Mouse (Mus musculus): ENCODE results near the gene Acp7.
"Not testable (repeated sequence)": the region's sequence is repeated elsewhere in the genome, so short reads cannot be mapped to it uniquely, and the experiment has no call there.

Gene Acp7

GRCm38 (mm10) chr7:28631073-28631472 is at the start of gene Acp7:
TSS of gene Acp7 (minus strand) at chr7:28631332.
- in situ Hi-C loops (cut with MboI, MseI) = no loop called here

GRCm38 (mm10) chr7:28677624-28678023 is 46.5 kb upstream of the Acp7 start:
- in situ Hi-C loops (cut with MboI, MseI) = no loop called here

GRCm38 (mm10) chr7:28676811-28677541 is 45.8 kb upstream of the Acp7 start:
- in situ Hi-C loops (cut with MboI, MseI) = no loop called here

GRCm38 (mm10) chr7:28675746-28676145 is 44.6 kb upstream of the Acp7 start:
- in situ Hi-C loops (cut with MboI, MseI) = no loop called here

GRCm38 (mm10) chr7:28674994-28675393 is 43.9 kb upstream of the Acp7 start:
- in situ Hi-C loops (cut with MboI, MseI) = no loop called here

- in situ Hi-C loops (cut with MboI, MseI) = not testable (repeated sequence)
These were observed 41.7 kb upstream of the Acp7 start for GRCm38 (mm10) chr7:28672786-28673185.

- in situ Hi-C loops (cut with MboI, MseI) = no loop called here
These were observed 41.1 kb upstream of the Acp7 start for GRCm38 (mm10) chr7:28672276-28672675.

- in situ Hi-C loops (cut with MboI, MseI) = no loop called here
These were observed 40.0 kb upstream of the Acp7 start for GRCm38 (mm10) chr7:28671172-28671571.

GRCm38 (mm10) chr7:28665620-28666579 is 34.8 kb upstream of the Acp7 start:
- in situ Hi-C loops (cut with MboI, MseI) = no loop called here

GRCm38 (mm10) chr7:28656430-28656829 is 25.3 kb upstream of the Acp7 start:
- in situ Hi-C loops (cut with MboI, MseI) = no loop called here

GRCm38 (mm10) chr7:28651157-28651556 is 20.0 kb upstream of the Acp7 start:
- in situ Hi-C loops (cut with MboI, MseI) = no loop called here

- in situ Hi-C loops (cut with MboI, MseI) = no loop called here
These were observed 15.9 kb upstream of the Acp7 start for GRCm38 (mm10) chr7:28647016-28647415.

- in situ Hi-C loops (cut with MboI, MseI) = no loop called here
These were observed 14.9 kb upstream of the Acp7 start for GRCm38 (mm10) chr7:28645947-28646475.

GRCm38 (mm10) chr7:28645366-28645765 is 14.2 kb upstream of the Acp7 start:
- in situ Hi-C loops (cut with MboI, MseI) = no loop called here

GRCm38 (mm10) chr7:28641546-28641945 is 10.4 kb upstream of the Acp7 start:
- in situ Hi-C loops (cut with MboI, MseI) = no loop called here

GRCm38 (mm10) chr7:28637511-28637910 is 6.4 kb upstream of the Acp7 start:
- in situ Hi-C loops (cut with MboI, MseI) = no loop called here

- in situ Hi-C loops (cut with MboI, MseI) = no loop called here
These were observed 3.0 kb upstream of the Acp7 start for GRCm38 (mm10) chr7:28634128-28634527.

- in situ Hi-C loops (cut with MboI, MseI) = no loop called here
These were observed 6.3 kb downstream of the Acp7 start for GRCm38 (mm10) chr7:28624791-28625190.

GRCm38 (mm10) chr7:28619098-28619715 is 11.9 kb downstream of the Acp7 start:
- in situ Hi-C loops (cut with MboI, MseI) = no loop called here

- in situ Hi-C loops (cut with MboI, MseI) = loop anchor here in 1 of 2 experiments (5.0 kb wide), 2 partner anchors 121 to 239 kb away; no protein-coding TSS in a partner anchor
These were observed 25.2 kb downstream of the Acp7 start for GRCm38 (mm10) chr7:28605951-28606350.

GRCm38 (mm10) chr7:28603788-28604187 is 27.3 kb downstream of the Acp7 start:
- in situ Hi-C loops (cut with MboI, MseI) = loop anchor here in 1 of 2 experiments (5.0 kb wide), 1 partner anchor 36 kb away; no protein-coding TSS in a partner anchor

GRCm38 (mm10) chr7:28603136-28603535 is 28.0 kb downstream of the Acp7 start:
- in situ Hi-C loops (cut with MboI, MseI) = loop anchor here in 1 of 2 experiments (5.0 kb wide), 1 partner anchor 36 kb away; no protein-coding TSS in a partner anchor
